ENCODE assay signal across 9 mouse cellular contexts in genomic region chr10:79960671-79961294, GRCm38 (mm10). TPM values are rescaled to one million over a fixed set of nuclear protein-coding genes. Genes with fewer than 3 reads are reported as not detected.
A peak's percentile ranks its signal among the peaks of the same experiment; 100 is the strongest.
DNase-seq lines count a peak whose midpoint lies in the region; ATAC-seq and TF ChIP-seq lines count a peak whose summit lies in the region.
"Had no signal": no experiment of that assay in that cellular context is flagged by ENCODE, and none has a peak within 500 bp of the region (broad histone marks: within the 10 kb centered on the region; RNA-seq: fewer than 3 reads in every experiment).

No protein-coding gene starts in this region.

- WGBS in heart, embryonic 15.5 days: 11% methylated on average over 10 of the region's 10 CpGs
- 11% methylated on average over 10 of the region's 10 CpGs for WGBS in bone marrow, adult 2 months
- 16% methylated on average over 10 of the region's 10 CpGs for WGBS in hindbrain, embryonic 11.5 days
- 11% methylated on average over 10 of the region's 10 CpGs for WGBS in midbrain, embryonic 12.5 days

- peak overlapping the region; percentile 85 for H3K9ac ChIP-seq in heart, embryonic 15.5 days
- H3K9ac ChIP-seq in hindbrain, embryonic 11.5 days (ENCODE audit: low read depth, low read length): peak overlapping the region; percentile 79
- H3K9ac ChIP-seq in midbrain, embryonic 12.5 days (replicated peaks): peak overlapping the region; percentile 83

- H3K4me2 ChIP-seq in heart, embryonic 15.5 days: peak overlapping the region; percentile 78
- peak overlapping the region; percentile 81 for H3K4me2 ChIP-seq in hindbrain, embryonic 11.5 days (replicated peaks; ENCODE audit: low read depth, low read length)
- peak overlapping the region; percentile 86 for H3K4me2 ChIP-seq in midbrain, embryonic 12.5 days (replicated peaks)

- TF ChIP-seq CTCF in bone marrow, adult 2 months (IDR thresholded peaks at IDR 0.05; ENCODE audit: control insufficient read depth, insufficient read depth, low read length): no peak

- DNase-seq in heart, adult 9 months (ENCODE audit: low spot score in 2 of 2): no peak
- DNase-seq in hindbrain, embryonic 11.5 days (ENCODE audit: low spot score): no peak
- no peak for DNase-seq in urinary bladder, adult 18-20 months (ENCODE audit: low spot score in 2 of 2)
- DNase-seq in cerebellum, postnatal 10 days: no peak
- no peak for DNase-seq in layer of hippocampus, postnatal 36 days

- peaks cover 16% of the 10 kb centered on the region for H3K4me1 ChIP-seq in heart, embryonic 15.5 days (replicated peaks)
- peaks cover 4% of the 10 kb centered on the region for H3K4me1 ChIP-seq in bone marrow, adult 2 months (ENCODE audit: control insufficient read depth, insufficient read depth, low read length)
- H3K4me1 ChIP-seq in hindbrain, embryonic 11.5 days (replicated peaks; ENCODE audit: control insufficient read depth, insufficient read depth, low read length): peaks cover 6% of the 10 kb centered on the region; the same call in 1 of the 2 replicates
- peaks cover 11% of the 10 kb centered on the region for H3K4me1 ChIP-seq in midbrain, embryonic 12.5 days

- peak overlapping the region; percentile 72; the same call in 1 of the 2 replicates for H3K27ac ChIP-seq in heart, embryonic 15.5 days
- H3K27ac ChIP-seq in bone marrow, adult 2 months (ENCODE audit: control insufficient read depth, insufficient read depth, low read depth, low read length, poor library complexity): no peak overlapping the region
- no peak overlapping the region for H3K27ac ChIP-seq in hindbrain, embryonic 11.5 days (ENCODE audit: low read depth, low read length)
- no peak overlapping the region; the same call in 1 of the 2 replicates for H3K27ac ChIP-seq in midbrain, embryonic 12.5 days (replicated peaks)

- H3K4me3 ChIP-seq in heart, embryonic 15.5 days: peak overlapping the region; percentile 93
- H3K4me3 ChIP-seq in bone marrow, adult 2 months (replicated peaks; ENCODE audit: control insufficient read depth, low read depth, low read length): peak overlapping the region; percentile 79
- peak overlapping the region; percentile 98 for H3K4me3 ChIP-seq in hindbrain, embryonic 11.5 days (ENCODE audit: low read depth, low read length)
- H3K4me3 ChIP-seq in midbrain, embryonic 12.5 days: peak overlapping the region; percentile 99

- ATAC-seq in heart, embryonic 15.5 days (replicated peaks; ENCODE audit: insufficient number of reproducible peaks, insufficient read depth, low FRiP score, low read depth): no peak
- no peak for ATAC-seq in hindbrain, embryonic 11.5 days (ENCODE audit: low FRiP score)
- 0 out of 2 replicates have a peak, but pooled peaks have one; percentile 1 for ATAC-seq in midbrain, embryonic 12.5 days (ENCODE audit: low FRiP score, low read depth)

- no peaks in the 10 kb centered on the region for H3K9me3 ChIP-seq in heart, embryonic 15.5 days (replicated peaks)
- no peaks in the 10 kb centered on the region for H3K9me3 ChIP-seq in hindbrain, embryonic 11.5 days (ENCODE audit: control insufficient read depth, low read length)
- no peaks in the 10 kb centered on the region for H3K9me3 ChIP-seq in midbrain, embryonic 12.5 days

- H3K36me3 ChIP-seq in heart, embryonic 15.5 days: peaks cover 31% of the 10 kb centered on the region
- peaks cover 11% of the 10 kb centered on the region for H3K36me3 ChIP-seq in hindbrain, embryonic 11.5 days (ENCODE audit: control insufficient read depth, insufficient read depth, low read length)
- H3K36me3 ChIP-seq in midbrain, embryonic 12.5 days: peaks cover 40% of the 10 kb centered on the region

- H3K27me3 ChIP-seq in heart, embryonic 15.5 days: no peaks in the 10 kb centered on the region
- H3K27me3 ChIP-seq in hindbrain, embryonic 11.5 days (ENCODE audit: control insufficient read depth, insufficient read depth, low read length): no peaks in the 10 kb centered on the region
- no peaks in the 10 kb centered on the region for H3K27me3 ChIP-seq in midbrain, embryonic 12.5 days

- no peak for TF ChIP-seq POLR2A in bone marrow, adult 2 months (IDR thresholded peaks at IDR 0.05; ENCODE audit: borderline replicate concordance, control insufficient read depth, low read depth, low read length)

RNA-seq across cellular contexts. Expression of gene Wdr18, which starts 0.8 kb away (rescaled TPM):
- polyA plus RNA-seq in heart, embryonic 15.5 days (2015; fragmentation: Nextera tagmentation; extraction: Ambion mirVana): 56.7 and 66.6 TPM in 2 replicates
- 26.7 and 43.3 TPM in 2 replicates for polyA plus RNA-seq in bone marrow, adult 2 months (2011; ENCODE audit: insufficient read depth, insufficient read length, low replicate concordance, missing spikeins)
- 94.7 and 102 TPM in 2 replicates for polyA plus RNA-seq in hindbrain, embryonic 11.5 days (2014; fragmentation: Nextera tagmentation; extraction: Ambion mirVana)
- 90.4 and 97.0 TPM in 2 replicates for polyA plus RNA-seq in midbrain, embryonic 12.5 days (2016; fragmentation: Nextera tagmentation; extraction: Ambion mirVana)
- total RNA-seq in layer of hippocampus, postnatal 36 days (2021): 10 to 100 TPM; 43.2 to 48.2 TPM

RNA-seq across cellular contexts. Expression of gene Grin3b, which starts 9.7 kb away (rescaled TPM):
- polyA plus RNA-seq in heart, embryonic 15.5 days (2015; fragmentation: Nextera tagmentation; extraction: Ambion mirVana): 0.24 and 0.28 TPM in 2 replicates
- polyA plus RNA-seq in bone marrow, adult 2 months (2011; ENCODE audit: insufficient read depth, insufficient read length, low replicate concordance, missing spikeins): not detected in 2 replicates
- 0.29 and 0.49 TPM in 2 replicates for polyA plus RNA-seq in hindbrain, embryonic 11.5 days (2014; fragmentation: Nextera tagmentation; extraction: Ambion mirVana)
- 0.39 and 0.54 TPM in 2 replicates for polyA plus RNA-seq in midbrain, embryonic 12.5 days (2016; fragmentation: Nextera tagmentation; extraction: Ambion mirVana)
- under 1 TPM; 0.10 TPM for total RNA-seq in layer of hippocampus, postnatal 36 days (2021)
- total RNA-seq: hematopoietic stem cell, adult 5-6 weeks had no signal

RNA-seq across cellular contexts. Expression of gene Tmem259, which starts 23.3 kb away (rescaled TPM):
- polyA plus RNA-seq in heart, embryonic 15.5 days (2015; fragmentation: Nextera tagmentation; extraction: Ambion mirVana): 16.2 and 19.6 TPM in 2 replicates
- polyA plus RNA-seq in bone marrow, adult 2 months (2011; ENCODE audit: insufficient read depth, insufficient read length, low replicate concordance, missing spikeins): 78.6 and 131 TPM in 2 replicates
- polyA plus RNA-seq in hindbrain, embryonic 11.5 days (2014; fragmentation: Nextera tagmentation; extraction: Ambion mirVana): 14.6 and 16.1 TPM in 2 replicates
- polyA plus RNA-seq in midbrain, embryonic 12.5 days (2016; fragmentation: Nextera tagmentation; extraction: Ambion mirVana): 19.3 and 20.9 TPM in 2 replicates
- 100 to 1,000 TPM; 117 to 124 TPM for total RNA-seq in layer of hippocampus, postnatal 36 days (2021)

RNA-seq across cellular contexts. Expression of gene Cnn2, which starts 27.6 kb away (rescaled TPM):
- polyA plus RNA-seq in heart, embryonic 15.5 days (2015; fragmentation: Nextera tagmentation; extraction: Ambion mirVana): 208 and 243 TPM in 2 replicates
- polyA plus RNA-seq in bone marrow, adult 2 months (2011; ENCODE audit: insufficient read depth, insufficient read length, low replicate concordance, missing spikeins): 41.7 and 92.4 TPM in 2 replicates
- 180 and 221 TPM in 2 replicates for polyA plus RNA-seq in hindbrain, embryonic 11.5 days (2014; fragmentation: Nextera tagmentation; extraction: Ambion mirVana)
- polyA plus RNA-seq in midbrain, embryonic 12.5 days (2016; fragmentation: Nextera tagmentation; extraction: Ambion mirVana): 109 and 168 TPM in 2 replicates
- 1 to 10 TPM; 5.5 to 6.6 TPM for total RNA-seq in layer of hippocampus, postnatal 36 days (2021)

RNA-seq across cellular contexts. Expression of gene Arid3a, which starts 33.9 kb away (rescaled TPM):
- polyA plus RNA-seq in heart, embryonic 15.5 days (2015; fragmentation: Nextera tagmentation; extraction: Ambion mirVana): 2.1 and 3.7 TPM in 2 replicates
- polyA plus RNA-seq in bone marrow, adult 2 months (2011; ENCODE audit: insufficient read depth, insufficient read length, low replicate concordance, missing spikeins): 12.4 and 27.6 TPM in 2 replicates
- polyA plus RNA-seq in hindbrain, embryonic 11.5 days (2014; fragmentation: Nextera tagmentation; extraction: Ambion mirVana): 4.9 and 9.0 TPM in 2 replicates
- 4.0 and 5.6 TPM in 2 replicates for polyA plus RNA-seq in midbrain, embryonic 12.5 days (2016; fragmentation: Nextera tagmentation; extraction: Ambion mirVana)
- 1 to 10 TPM; 4.8 to 5.1 TPM for total RNA-seq in layer of hippocampus, postnatal 36 days (2021)
